Comparison of ENCODE assay signal across 15 mouse cellular contexts in genomic region chr6:84125101-84125500, GRCm38 (mm10).
DNase-seq lines count a peak whose midpoint lies in the region; ATAC-seq lines count a peak whose summit lies in the region.
"Had no signal": no experiment of that assay in that cellular context is flagged by ENCODE, and none has a peak within 500 bp of the region (broad histone marks: within the 10 kb centered on the region; RNA-seq: fewer than 3 reads in every experiment).

No protein-coding gene starts in this region.

- H3K9ac ChIP-seq in kidney, embryonic 16.5 days (replicated peaks; ENCODE audit: low read length) = no peak overlapping the region
- H3K9ac ChIP-seq in kidney, embryonic 14.5 days (ENCODE audit: low read depth, low read length) = no peak overlapping the region
- H3K9ac ChIP-seq: embryonic facial prominence, embryonic 12.5 days; forebrain, embryonic 15.5 days; heart, embryonic 13.5 days; hindbrain, embryonic 15.5 days had no signal

- no peaks in the 10 kb centered on the region for H3K36me3 ChIP-seq in kidney, embryonic 16.5 days (ENCODE audit: insufficient read depth, low read length)
- H3K36me3 ChIP-seq in kidney, embryonic 14.5 days (ENCODE audit: control insufficient read depth, insufficient read depth, low read length) = no peaks in the 10 kb centered on the region
- H3K36me3 ChIP-seq: embryonic facial prominence, embryonic 12.5 days; forebrain, embryonic 15.5 days; heart, embryonic 13.5 days; hindbrain, embryonic 15.5 days had no signal

- peak; percentile 35 for DNase-seq in kidney, adult 11 months
- peak; percentile 34 for DNase-seq in kidney, postnatal 10 days
- DNase-seq in kidney, postnatal 36 days = peak; percentile 31 to 66
- DNase-seq: adrenal gland, postnatal 14 days; cerebellum, adult 11-12 months; cerebellum, adult 9-10 months; cerebellum, postnatal 25 days; heart, postnatal 36 days had no signal

- 75% methylated on average over 4 of the region's 4 CpGs for WGBS in kidney, embryonic 16.5 days
- WGBS in kidney, embryonic 14.5 days = 79% methylated on average over 4 of the region's 4 CpGs

- no peak for ATAC-seq in kidney, embryonic 16.5 days (ENCODE audit: low FRiP score, low TSS enrichment)
- no peak for ATAC-seq in kidney, embryonic 14.5 days (ENCODE audit: low FRiP score, low TSS enrichment)
- ATAC-seq in megakaryocyte, adult 5-6 weeks (ENCODE audit: poor library complexity, severe bottlenecking) = no peak
- ATAC-seq: forebrain, embryonic 15.5 days had no signal

- H3K9me3 ChIP-seq in kidney, embryonic 16.5 days (ENCODE audit: low read length) = no peaks in the 10 kb centered on the region
- H3K9me3 ChIP-seq in kidney, embryonic 14.5 days (ENCODE audit: control insufficient read depth, low read length) = no peaks in the 10 kb centered on the region
- H3K9me3 ChIP-seq: embryonic facial prominence, embryonic 12.5 days; forebrain, embryonic 15.5 days; heart, embryonic 13.5 days; hindbrain, embryonic 15.5 days had no signal

- no peak overlapping the region for H3K4me3 ChIP-seq in kidney, embryonic 16.5 days (ENCODE audit: low read length)
- no peak overlapping the region for H3K4me3 ChIP-seq in kidney, embryonic 14.5 days (ENCODE audit: low read length)
- H3K4me3 ChIP-seq: embryonic facial prominence, embryonic 12.5 days; forebrain, embryonic 15.5 days; heart, embryonic 13.5 days; hindbrain, embryonic 15.5 days had no signal

- no peak overlapping the region for H3K4me2 ChIP-seq in kidney, embryonic 16.5 days (replicated peaks; ENCODE audit: low read depth, low read length)
- no peak overlapping the region for H3K4me2 ChIP-seq in kidney, embryonic 14.5 days (replicated peaks; ENCODE audit: low read depth, low read length)
- H3K4me2 ChIP-seq: embryonic facial prominence, embryonic 12.5 days; forebrain, embryonic 15.5 days; heart, embryonic 13.5 days; hindbrain, embryonic 15.5 days had no signal

- no peaks in the 10 kb centered on the region for H3K4me1 ChIP-seq in kidney, embryonic 16.5 days (ENCODE audit: insufficient read depth, low read length)
- H3K4me1 ChIP-seq in kidney, embryonic 14.5 days (ENCODE audit: control insufficient read depth, insufficient read depth, low read length) = no peaks in the 10 kb centered on the region
- H3K4me1 ChIP-seq: forebrain, embryonic 15.5 days; hindbrain, embryonic 15.5 days had no signal

- H3K27ac ChIP-seq in kidney, embryonic 16.5 days (ENCODE audit: low read length) = no peak overlapping the region
- H3K27ac ChIP-seq in kidney, embryonic 14.5 days (ENCODE audit: low read depth, low read length) = no peak overlapping the region
- H3K27ac ChIP-seq: embryonic facial prominence, embryonic 12.5 days; forebrain, embryonic 15.5 days; heart, embryonic 13.5 days; hindbrain, embryonic 15.5 days had no signal

- H3K27me3 ChIP-seq in kidney, embryonic 16.5 days (ENCODE audit: insufficient read depth, low read length) = no peaks in the 10 kb centered on the region
- no peaks in the 10 kb centered on the region for H3K27me3 ChIP-seq in kidney, embryonic 14.5 days (ENCODE audit: control insufficient read depth, insufficient read depth, low read length)
- H3K27me3 ChIP-seq: embryonic facial prominence, embryonic 12.5 days; forebrain, embryonic 15.5 days; heart, embryonic 13.5 days; hindbrain, embryonic 15.5 days had no signal
